Comparison of ENCODE assay signal across 23 mouse cellular contexts in the genomic region with DNA sequence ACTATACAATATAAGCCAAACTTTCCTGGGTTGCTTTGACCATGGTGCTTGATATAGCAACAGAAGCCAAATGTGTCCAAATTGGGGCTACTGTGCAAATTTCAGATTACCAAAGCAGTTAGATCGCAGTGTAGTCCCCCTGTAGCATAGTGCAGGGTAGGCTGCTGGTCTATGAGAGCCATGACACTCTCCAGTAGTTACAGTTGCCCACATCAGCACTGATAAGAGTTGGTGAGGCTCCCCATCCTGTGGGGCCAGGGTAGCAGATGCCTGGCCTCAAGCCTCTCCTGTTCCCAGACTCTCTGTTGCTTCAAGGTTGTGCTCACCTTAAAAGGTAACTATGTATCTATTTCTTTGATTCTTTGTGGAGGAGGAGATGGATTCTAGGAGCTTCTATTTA. TPM values are rescaled to one million over a fixed set of nuclear protein-coding genes. Genes with fewer than 3 reads are reported as not detected.
"Had no signal": no experiment of that assay in that cellular context is flagged by ENCODE, and none has a peak within 500 bp of the region (broad histone marks: within the 10 kb centered on the region; RNA-seq: fewer than 3 reads in every experiment).

No protein-coding gene starts in this region.

- H3K4me3 ChIP-seq: layer of hippocampus, adult 2 months; left cerebral cortex, adult 2 months; limb, embryonic 10.5 days; megakaryocyte, embryonic 14.5 days; midbrain, embryonic 12.5 days; neural tube, embryonic 13.5 days had no signal

- DNase-seq: kidney, adult 18-20 months; kidney, postnatal 10 days; kidney, postnatal 4 days; lung, adult 2 months; retina, postnatal 1 day; right cerebral cortex, postnatal 4 days; spleen, adult 18-20 months; thymus, adult 18-20 months; thymus, postnatal 14 days had no signal

- H3K4me2 ChIP-seq: midbrain, embryonic 12.5 days; neural tube, embryonic 13.5 days had no signal

- H3K9ac ChIP-seq: midbrain, embryonic 12.5 days; neural tube, embryonic 13.5 days had no signal

- H3K27me3 ChIP-seq: midbrain, embryonic 12.5 days; neural tube, embryonic 13.5 days had no signal

- H3K4me1 ChIP-seq: limb, embryonic 10.5 days; midbrain, embryonic 12.5 days; neural tube, embryonic 13.5 days had no signal

- H3K36me3 ChIP-seq: limb, embryonic 10.5 days; midbrain, embryonic 12.5 days; neural tube, embryonic 13.5 days had no signal

- H3K27ac ChIP-seq: layer of hippocampus, adult 2 months; left cerebral cortex, adult 2 months; limb, embryonic 10.5 days; midbrain, embryonic 12.5 days; neural tube, embryonic 13.5 days had no signal

- H3K9me3 ChIP-seq: limb, embryonic 10.5 days; megakaryocyte, embryonic 14.5 days; midbrain, embryonic 12.5 days; neural tube, embryonic 13.5 days had no signal

- ATAC-seq: inflammation-experienced regulatory T-cells, adult 6 months; lung, postnatal 0 days; midbrain, embryonic 16.5 days had no signal

RNA-seq across cellular contexts. Expression of gene Gm32742, which starts 27.5 kb away (rescaled TPM):
- total RNA-seq: layer of hippocampus, adult 2 months; layer of hippocampus, postnatal 14 days; left cerebral cortex, adult 2 months; left cerebral cortex, postnatal 14 days had no signal
- polyA plus RNA-seq: inflammation-experienced regulatory T-cells, adult 6 months; kidney, embryonic 14.5 days; limb, embryonic 10.5 days; midbrain, embryonic 12.5 days had no signal

RNA-seq across cellular contexts. Expression of gene 4833427G06Rik, which starts 36.0 kb away (rescaled TPM):
- total RNA-seq: layer of hippocampus, adult 2 months; left cerebral cortex, adult 2 months; left cerebral cortex, postnatal 14 days had no signal
- polyA plus RNA-seq: inflammation-experienced regulatory T-cells, adult 6 months; kidney, embryonic 14.5 days; midbrain, embryonic 12.5 days; stomach, embryonic 14.5 days; urinary bladder, adult 2 months had no signal
